Comparison of ENCODE assay signal across 8 mouse cellular contexts in the genomic region with DNA sequence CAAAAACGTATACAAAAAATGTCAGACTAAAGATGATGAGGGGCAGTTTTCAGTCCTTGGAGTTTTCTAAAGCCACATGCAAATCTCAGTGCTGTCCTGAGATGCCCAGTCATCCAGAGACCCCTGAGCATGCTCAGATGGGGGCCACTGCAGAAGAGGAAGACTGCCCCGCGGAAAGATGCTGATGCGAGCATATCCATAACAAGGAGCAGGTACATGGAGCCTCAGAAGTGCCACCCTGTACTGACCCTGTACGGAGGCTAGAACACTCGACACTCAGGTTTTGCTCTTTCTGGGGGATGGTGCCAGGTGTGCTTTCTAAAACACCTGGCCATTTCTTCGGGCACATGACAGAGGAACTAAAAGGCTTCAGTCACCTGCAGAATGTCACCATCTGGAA. TPM values are rescaled to one million over a fixed set of nuclear protein-coding genes. Genes with fewer than 3 reads are reported as not detected.
DNase-seq lines count a peak whose midpoint lies in the region; ATAC-seq and TF ChIP-seq lines count a peak whose summit lies in the region.
"Had no signal": no experiment of that assay in that cellular context is flagged by ENCODE, and none has a peak within 500 bp of the region (broad histone marks: within the 10 kb centered on the region; RNA-seq: fewer than 3 reads in every experiment).

No protein-coding gene starts in this region.

- TF ChIP-seq EP300 in lung, postnatal 0 days (IDR thresholded peaks at IDR 0.05), result no peak

- no peak overlapping the region for H3K4me2 ChIP-seq in lung, postnatal 0 days (replicated peaks; ENCODE audit: low read depth, low read length)
- H3K4me2 ChIP-seq in forebrain, embryonic 15.5 days (replicated peaks), result no peak overlapping the region
- H3K4me2 ChIP-seq in hindbrain, postnatal 0 days (ENCODE audit: low read depth, low read length), result no peak overlapping the region
- H3K4me2 ChIP-seq in neural tube, embryonic 15.5 days, result 0 out of 2 replicates have a peak overlapping the region, but pooled peaks have one; percentile 43
- H3K4me2 ChIP-seq: liver, embryonic 12.5 days had no signal

- H3K27me3 ChIP-seq in lung, postnatal 0 days (replicated peaks; ENCODE audit: insufficient read depth, low read length), result no peaks in the 10 kb centered on the region
- H3K27me3 ChIP-seq in forebrain, embryonic 15.5 days, result no peaks in the 10 kb centered on the region
- no peaks in the 10 kb centered on the region for H3K27me3 ChIP-seq in hindbrain, postnatal 0 days (ENCODE audit: insufficient read depth, low read length)
- peaks cover 4% of the 10 kb centered on the region; the same call in 1 of the 2 replicates for H3K27me3 ChIP-seq in neural tube, embryonic 15.5 days (replicated peaks)

- intact Hi-C loops in heart, postnatal 25 days (cut with DNase I), result loop anchor here (2.0 kb wide), 1 partner anchor 158 kb away; no protein-coding TSS in a partner anchor

- H3K36me3 ChIP-seq in lung, postnatal 0 days (ENCODE audit: insufficient read depth, low read length), result no peaks in the 10 kb centered on the region
- H3K36me3 ChIP-seq in forebrain, embryonic 15.5 days, result no peaks in the 10 kb centered on the region
- no peaks in the 10 kb centered on the region for H3K36me3 ChIP-seq in hindbrain, postnatal 0 days (ENCODE audit: insufficient read depth, low read length)
- H3K36me3 ChIP-seq in neural tube, embryonic 15.5 days, result no peaks in the 10 kb centered on the region
- H3K36me3 ChIP-seq: liver, embryonic 12.5 days had no signal

- ATAC-seq in lung, postnatal 0 days, result peak; percentile 9; the same call in 1 of the 2 replicates
- peak; percentile 33; the same call in 1 of the 2 replicates for ATAC-seq in forebrain, embryonic 15.5 days (replicated peaks)
- peak; percentile 46; the same call in 1 of the 2 replicates for ATAC-seq in hindbrain, postnatal 0 days
- peak; percentile 23; the same call in 1 of the 2 replicates for ATAC-seq in neural tube, embryonic 15.5 days (ENCODE audit: low FRiP score)

- H3K27ac ChIP-seq in lung, postnatal 0 days (ENCODE audit: low read length), result no peak overlapping the region
- no peak overlapping the region for H3K27ac ChIP-seq in forebrain, embryonic 15.5 days (replicated peaks)
- H3K27ac ChIP-seq in hindbrain, postnatal 0 days, result no peak overlapping the region
- H3K27ac ChIP-seq in neural tube, embryonic 15.5 days (replicated peaks), result no peak overlapping the region
- H3K27ac ChIP-seq: liver, embryonic 12.5 days had no signal

- no peaks in the 10 kb centered on the region for H3K9me3 ChIP-seq in lung, postnatal 0 days (ENCODE audit: low read length)
- H3K9me3 ChIP-seq in forebrain, embryonic 15.5 days, result no peaks in the 10 kb centered on the region
- no peaks in the 10 kb centered on the region for H3K9me3 ChIP-seq in hindbrain, postnatal 0 days (ENCODE audit: low read length)
- H3K9me3 ChIP-seq in neural tube, embryonic 15.5 days (replicated peaks), result no peaks in the 10 kb centered on the region
- H3K9me3 ChIP-seq: liver, embryonic 12.5 days had no signal

- no peak overlapping the region for H3K4me3 ChIP-seq in lung, postnatal 0 days (ENCODE audit: low read depth, low read length)
- H3K4me3 ChIP-seq in forebrain, embryonic 15.5 days, result no peak overlapping the region
- H3K4me3 ChIP-seq in hindbrain, postnatal 0 days (ENCODE audit: low read length), result no peak overlapping the region
- H3K4me3 ChIP-seq in neural tube, embryonic 15.5 days (replicated peaks), result no peak overlapping the region
- H3K4me3 ChIP-seq: liver, embryonic 12.5 days had no signal

- H3K9ac ChIP-seq in lung, postnatal 0 days (replicated peaks; ENCODE audit: low read depth), result no peak overlapping the region
- H3K9ac ChIP-seq in forebrain, embryonic 15.5 days (replicated peaks), result no peak overlapping the region
- H3K9ac ChIP-seq in hindbrain, postnatal 0 days (replicated peaks; ENCODE audit: low read length), result no peak overlapping the region
- peak overlapping the region; percentile 15; the same call in 1 of the 2 replicates for H3K9ac ChIP-seq in neural tube, embryonic 15.5 days (replicated peaks)
- H3K9ac ChIP-seq: liver, embryonic 12.5 days had no signal

- WGBS in lung, postnatal 0 days, result 44% methylated on average over 7 of the region's 7 CpGs
- WGBS in forebrain, embryonic 15.5 days, result 56% methylated on average over 7 of the region's 7 CpGs
- 48% methylated on average over 7 of the region's 7 CpGs for WGBS in hindbrain, postnatal 0 days
- 63% methylated on average over 7 of the region's 7 CpGs for WGBS in neural tube, embryonic 15.5 days

- no peak for TF ChIP-seq CTCF in lung, postnatal 0 days (IDR thresholded peaks at IDR 0.05)
- no peak for TF ChIP-seq CTCF in hindbrain, postnatal 0 days (IDR thresholded peaks at IDR 0.05; ENCODE audit: low read depth)

- no peak for DNase-seq in lung, postnatal 0 days (ENCODE audit: low spot score)
- no peak for DNase-seq in lung, postnatal 36 days
- no peak for DNase-seq in hindbrain, postnatal 0 days (ENCODE audit: low spot score)
- no peak for DNase-seq in heart, postnatal 25 days (ENCODE audit: low spot score)
- DNase-seq in urinary bladder, adult 2 months (ENCODE audit: low spot score), result no peak

- H3K4me1 ChIP-seq in lung, postnatal 0 days (ENCODE audit: insufficient read depth, low read depth, low read length), result no peaks in the 10 kb centered on the region
- peaks cover 3% of the 10 kb centered on the region; the same call in 1 of the 2 replicates for H3K4me1 ChIP-seq in forebrain, embryonic 15.5 days
- no peaks in the 10 kb centered on the region for H3K4me1 ChIP-seq in hindbrain, postnatal 0 days (ENCODE audit: insufficient read depth, low read length)
- H3K4me1 ChIP-seq in neural tube, embryonic 15.5 days, result peaks cover 8% of the 10 kb centered on the region
- H3K4me1 ChIP-seq: liver, embryonic 12.5 days had no signal

RNA-seq across cellular contexts. Expression of a gene that starts 0.3 kb away (rescaled TPM):
- polyA plus RNA-seq in lung, postnatal 0 days (2015; fragmentation: Nextera tagmentation; extraction: Ambion mirVana), result 78.6 and 87.2 TPM in 2 replicates
- 167 and 169 TPM in 2 replicates for polyA plus RNA-seq in forebrain, embryonic 15.5 days (2015; fragmentation: Nextera tagmentation; extraction: Ambion mirVana)
- total RNA-seq in hindbrain, postnatal 0 days (2014; rRNA removed), result 59.5 and 74.4 TPM in 2 replicates
- polyA plus RNA-seq in hindbrain, postnatal 0 days (2015; fragmentation: Nextera tagmentation; extraction: Ambion mirVana), result 169 and 173 TPM in 2 replicates
- 148 and 162 TPM in 2 replicates for polyA plus RNA-seq in neural tube, embryonic 15.5 days (2015; fragmentation: Nextera tagmentation; extraction: Ambion mirVana)
- total RNA-seq in heart, postnatal 25 days (2021), result 10 to 100 TPM; 39.6 to 44.8 TPM
- polyA plus RNA-seq in urinary bladder, adult 2 months (2012; rRNA removed), result 105 and 136 TPM in 2 replicates

RNA-seq across cellular contexts. Expression of a gene that starts 37.7 kb away (rescaled TPM):
- 10.6 and 11.0 TPM in 2 replicates for polyA plus RNA-seq in lung, postnatal 0 days (2015; fragmentation: Nextera tagmentation; extraction: Ambion mirVana)
- 2.9 and 3.7 TPM in 2 replicates for polyA plus RNA-seq in forebrain, embryonic 15.5 days (2015; fragmentation: Nextera tagmentation; extraction: Ambion mirVana)
- total RNA-seq in hindbrain, postnatal 0 days (2014; rRNA removed), result 10.6 and 16.7 TPM in 2 replicates
- polyA plus RNA-seq in hindbrain, postnatal 0 days (2015; fragmentation: Nextera tagmentation; extraction: Ambion mirVana), result 7.4 and 8.7 TPM in 2 replicates
- 4.0 and 6.4 TPM in 2 replicates for polyA plus RNA-seq in neural tube, embryonic 15.5 days (2015; fragmentation: Nextera tagmentation; extraction: Ambion mirVana)
- 10 to 100 TPM; 21.9 to 25.9 TPM for total RNA-seq in heart, postnatal 25 days (2021)
- polyA plus RNA-seq in urinary bladder, adult 2 months (2012; rRNA removed), result 35.2 and 40.6 TPM in 2 replicates
